Mouse (Mus musculus) C2C12 (cell line): ENCODE measurements around the gene Cnot4. TPM values are rescaled to one million over a fixed set of nuclear protein-coding genes. Genes with fewer than 3 reads are reported as not detected.
A peak's percentile ranks its signal among the peaks of the same experiment; 100 is the strongest.

Source experiments
- H3K27me3 ChIP-seq: one replicate; pipeline ENCODE4 v1.6.1; 2011; ENCODE audit not compliant: control insufficient read depth, insufficient read depth, insufficient read length
- H3K36me3 ChIP-seq: one replicate; pipeline ENCODE4 v1.6.1; 2011; ENCODE audit not compliant: control insufficient read depth, insufficient read depth
- H3K4me3 ChIP-seq: one replicate; pipeline ENCODE4 v1.5.1; 2011; ENCODE audit warnings: mild to moderate bottlenecking, control low read depth; ENCODE audit not compliant: poor library complexity, insufficient read depth, severe bottlenecking
- H3K79me2 ChIP-seq: one replicate; pipeline ENCODE4 v1.6.1; 2011; ENCODE audit not compliant: control insufficient read depth, insufficient read depth
- H3K79me3 ChIP-seq: one replicate; pipeline ENCODE4 v1.6.1; 2011; ENCODE audit warnings: low read depth, control low read depth
- H3ac ChIP-seq: one replicate; pipeline ENCODE3; 2011; ENCODE audit warnings: low read depth; ENCODE audit not compliant: control insufficient read depth, insufficient read length
- CEBPB ChIP-seq: IDR thresholded peaks from one replicate; pipeline ENCODE4 v1.6.1; 2011; ENCODE audit warnings: low read depth, mild to moderate bottlenecking, control low read depth, moderate library complexity
- CTCF ChIP-seq: IDR thresholded peaks from one replicate; pipeline ENCODE4 v1.5.1; 2011; ENCODE audit not compliant: control insufficient read depth, insufficient read depth, insufficient read length
- FOSL1 ChIP-seq: IDR thresholded peaks from one replicate; pipeline ENCODE4 v1.8.0; 2011; ENCODE audit warnings: mild to moderate bottlenecking, low read length; ENCODE audit not compliant: poor library complexity, insufficient read depth, severe bottlenecking
- MAX ChIP-seq: IDR thresholded peaks from one replicate; pipeline ENCODE4 v1.6.1; 2011; ENCODE audit warnings: mild to moderate bottlenecking, control low read depth
- MYOD1 ChIP-seq: IDR thresholded peaks from one replicate; pipeline ENCODE4 v1.6.1; 2011; ENCODE audit warnings: low read depth; ENCODE audit not compliant: control insufficient read depth, insufficient read length
- MYOG ChIP-seq: IDR thresholded peaks from one replicate; pipeline ENCODE4 v1.6.1; 2011; ENCODE audit not compliant: control insufficient read depth, insufficient read length; ENCODE audit errors: extremely low read depth
- USF1 ChIP-seq: IDR thresholded peaks from one replicate; pipeline ENCODE4 v1.6.1; 2011; ENCODE audit warnings: low read depth, mild to moderate bottlenecking, control low read depth, moderate library complexity
- polyA plus RNA-seq: library from polyadenylated mRNA; unstranded; fragments of >200 nt; fragmentation: generic; extraction: Trizol; gene quantifications from one replicate; pipeline ENCODE4 v1.2.1, GENCODE M21; 2012; ENCODE audit warnings: missing spikeins

The Cnot4 gene
- polyA plus RNA-seq, 1 experiment, result 7.0 TPM

DNA sequence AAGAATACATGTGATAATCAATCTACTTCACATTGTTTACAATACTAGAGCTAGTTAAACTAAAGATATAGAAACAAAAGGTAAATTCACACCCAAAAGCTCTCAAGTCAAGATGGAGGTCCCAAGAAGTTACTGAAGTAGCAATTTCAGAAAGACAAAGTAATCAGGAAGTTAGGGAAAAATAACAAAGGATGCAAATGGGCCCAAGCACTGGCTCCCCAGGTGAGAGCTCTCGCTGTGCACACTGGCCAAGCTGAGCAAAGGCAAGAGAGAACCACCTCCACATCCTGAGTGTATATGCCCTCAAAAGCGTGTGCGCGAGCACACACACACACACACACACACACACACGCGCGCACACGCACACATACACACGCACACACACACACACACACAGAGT is 58.4 kb downstream of the Cnot4 start:
- no peaks in the 10 kb centered on the region for H3K27me3 ChIP-seq
- H3ac ChIP-seq, result no peak overlapping the region
- no peaks in the 10 kb centered on the region for H3K79me3 ChIP-seq
- H3K4me3 ChIP-seq, result no peak overlapping the region
- H3K36me3 ChIP-seq, result peaks cover 40% of the 10 kb centered on the region
- H3K79me2 ChIP-seq, result no peaks in the 10 kb centered on the region
- TF ChIP-seq MYOD1, result no peak
- no peak for TF ChIP-seq FOSL1
- no peak for TF ChIP-seq CTCF
- no peak for TF ChIP-seq CEBPB
- no peak for TF ChIP-seq MYOG
- TF ChIP-seq USF1, result no peak
- TF ChIP-seq MAX, result no peak

DNA sequence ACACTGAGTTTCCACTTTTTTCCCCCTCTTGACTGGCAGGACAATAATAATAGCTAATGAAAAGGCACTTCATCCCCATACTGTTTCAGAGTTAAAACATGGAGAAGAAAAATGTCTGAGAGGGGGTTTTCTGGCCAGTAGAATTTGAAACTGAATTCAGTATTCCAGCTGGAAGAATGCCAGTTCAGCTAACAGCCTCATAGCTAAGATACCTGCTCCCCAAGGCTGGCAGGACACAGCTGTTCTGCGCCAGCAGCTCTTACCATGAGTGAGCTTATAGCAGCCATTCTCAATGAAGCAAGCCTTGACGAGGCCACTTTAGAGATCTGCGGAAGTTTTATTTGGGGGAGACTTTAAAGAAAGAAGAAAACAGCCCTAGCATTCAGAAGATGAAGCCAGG is 62.3 kb downstream of the Cnot4 start:
- Histone ChIP-seq H3K4me3 (no peak overlapping the region), H3K79me3 (no peaks in the 10 kb centered on the region), H3K36me3 (peaks cover 38% of the 10 kb centered on the region), H3K79me2 (no peaks in the 10 kb centered on the region), H3ac (no peak overlapping the region), H3K27me3 (no peaks in the 10 kb centered on the region)
- TF ChIP-seq MYOG, result no peak
- no peak for TF ChIP-seq CTCF
- TF ChIP-seq MAX, result no peak
- no peak for TF ChIP-seq CEBPB
- TF ChIP-seq USF1, result no peak
- TF ChIP-seq FOSL1, result no peak
- TF ChIP-seq MYOD1, result no peak

DNA sequence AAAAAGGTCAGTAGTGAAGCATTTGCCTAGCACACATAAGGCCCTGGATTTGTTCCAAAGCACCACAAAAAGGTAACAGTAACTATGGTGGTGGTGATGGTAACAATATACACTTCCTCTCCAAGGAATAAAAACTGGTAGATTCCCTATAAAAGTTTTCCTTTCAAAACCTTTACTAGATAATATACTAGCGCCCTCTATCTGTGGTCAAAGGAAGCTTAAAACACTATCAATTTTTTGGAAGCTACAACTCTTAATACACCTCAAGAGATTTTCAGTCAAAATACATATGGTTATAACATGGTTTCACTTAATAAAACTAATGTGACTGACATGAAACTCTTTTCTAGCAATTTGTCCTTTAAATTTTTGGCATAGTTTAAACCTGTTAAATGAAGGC is 71.1 kb downstream of the Cnot4 start:
- Histone ChIP-seq H3K27me3 (no peaks in the 10 kb centered on the region), H3K36me3 (peaks cover 27% of the 10 kb centered on the region), H3ac (no peak overlapping the region), H3K79me2 (no peaks in the 10 kb centered on the region), H3K79me3 (no peaks in the 10 kb centered on the region), H3K4me3 (no peak overlapping the region)
- no peak for TF ChIP-seq CEBPB
- no peak for TF ChIP-seq MAX
- no peak for TF ChIP-seq CTCF
- TF ChIP-seq MYOG, result no peak
- no peak for TF ChIP-seq MYOD1
- no peak for TF ChIP-seq FOSL1
- TF ChIP-seq USF1, result no peak

DNA sequence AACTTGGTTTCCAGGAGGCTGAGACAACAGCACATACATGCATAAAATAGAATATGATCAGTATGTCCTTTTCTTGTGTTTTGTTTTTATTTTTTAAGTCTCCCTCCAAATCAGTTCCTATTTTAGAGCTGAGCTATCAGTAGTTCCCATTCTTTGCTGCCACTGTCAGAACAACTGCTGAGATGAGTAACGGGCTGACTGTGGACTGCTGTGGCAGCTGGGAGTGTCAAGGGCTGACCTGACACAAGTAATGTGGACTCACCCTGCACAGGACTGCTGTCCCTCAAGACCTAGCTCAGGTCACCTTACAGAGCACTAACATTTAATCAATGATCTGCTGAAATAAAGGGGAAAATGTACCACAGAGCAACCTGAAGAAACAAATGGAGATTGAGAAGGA is 90.4 kb downstream of the Cnot4 start:
- H3K79me2 ChIP-seq, result peaks cover 7% of the 10 kb centered on the region
- H3K79me3 ChIP-seq, result peaks cover 3% of the 10 kb centered on the region
- H3K4me3 ChIP-seq, result no peak overlapping the region
- no peaks in the 10 kb centered on the region for H3K27me3 ChIP-seq
- H3K36me3 ChIP-seq, result peaks cover 10% of the 10 kb centered on the region
- peak; percentile 52 for TF ChIP-seq MYOD1
- no peak for TF ChIP-seq CTCF
- H3ac ChIP-seq, result no peak overlapping the region

DNA sequence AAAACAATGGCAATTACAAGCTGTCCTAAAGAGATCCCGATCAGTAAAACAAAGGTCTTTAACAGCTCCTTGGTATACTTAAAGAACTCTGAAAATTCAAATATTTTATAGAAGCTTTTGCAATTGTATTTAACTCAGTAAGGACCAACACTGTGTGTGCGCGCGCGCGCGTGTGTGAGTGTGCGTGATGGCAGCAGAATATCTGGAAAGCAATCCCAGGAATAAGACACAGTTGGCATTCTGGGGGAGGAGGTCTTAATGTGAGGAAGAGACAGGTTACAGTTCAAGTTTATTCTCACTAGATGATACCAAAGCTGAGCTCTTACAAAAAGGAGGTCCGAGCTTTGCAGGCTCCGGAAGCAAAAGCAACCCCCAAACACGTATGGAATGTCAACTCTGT is 100.2 kb downstream of the Cnot4 start:
- H3K79me3 ChIP-seq, result peaks cover 3% of the 10 kb centered on the region
- no peaks in the 10 kb centered on the region for H3K36me3 ChIP-seq
- no peak overlapping the region for H3ac ChIP-seq
- H3K79me2 ChIP-seq, result no peaks in the 10 kb centered on the region
- no peaks in the 10 kb centered on the region for H3K27me3 ChIP-seq
- no peak overlapping the region for H3K4me3 ChIP-seq
- no peak for TF ChIP-seq USF1
- no peak for TF ChIP-seq MYOG
- TF ChIP-seq FOSL1, result no peak
- no peak for TF ChIP-seq CTCF
- TF ChIP-seq CEBPB, result no peak
- TF ChIP-seq MAX, result no peak

DNA sequence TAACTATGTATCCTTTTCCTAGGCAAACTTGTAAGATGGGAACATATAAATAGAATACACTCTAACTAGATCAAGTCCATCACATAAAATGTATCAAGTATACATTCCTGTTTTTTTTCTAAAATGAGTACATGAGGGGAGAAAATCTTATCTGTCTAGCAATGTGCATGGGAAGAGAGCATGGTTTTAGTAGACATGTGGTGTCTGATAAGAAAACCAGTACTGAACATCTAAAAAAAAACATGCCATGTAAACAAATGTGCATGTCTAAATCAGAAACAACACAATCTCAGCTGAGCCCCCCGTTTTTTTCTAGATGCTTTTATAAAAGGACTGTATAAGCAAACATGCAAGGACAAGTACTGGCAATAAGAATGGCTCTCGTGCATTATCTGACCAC is 100.8 kb downstream of the Cnot4 start:
- Histone ChIP-seq H3K4me3 (no peak overlapping the region), H3ac (no peak overlapping the region), H3K27me3 (no peaks in the 10 kb centered on the region), H3K36me3 (no peaks in the 10 kb centered on the region), H3K79me3 (peaks cover 3% of the 10 kb centered on the region), H3K79me2 (no peaks in the 10 kb centered on the region)
- TF ChIP-seq USF1, result no peak
- no peak for TF ChIP-seq MYOD1
- TF ChIP-seq MAX, result no peak
- TF ChIP-seq MYOG, result no peak
- no peak for TF ChIP-seq CTCF
- TF ChIP-seq FOSL1, result no peak
- no peak for TF ChIP-seq CEBPB
